Mouse (Mus musculus): ENCODE results near the gene Pmfbp1. TPM values are rescaled to one million over a fixed set of nuclear protein-coding genes. Genes with fewer than 3 reads are reported as not detected.

The Pmfbp1 gene
- total RNA-seq, 2 experiments from 2014 or later: not detected

- intact Hi-C loops (cut with DNase I): no loop called here
- DNase-seq: no peak
These were observed 93.2 kb downstream of the Pmfbp1 start for GRCm38 (mm10) chr8:109586972-109587504.

DNA sequence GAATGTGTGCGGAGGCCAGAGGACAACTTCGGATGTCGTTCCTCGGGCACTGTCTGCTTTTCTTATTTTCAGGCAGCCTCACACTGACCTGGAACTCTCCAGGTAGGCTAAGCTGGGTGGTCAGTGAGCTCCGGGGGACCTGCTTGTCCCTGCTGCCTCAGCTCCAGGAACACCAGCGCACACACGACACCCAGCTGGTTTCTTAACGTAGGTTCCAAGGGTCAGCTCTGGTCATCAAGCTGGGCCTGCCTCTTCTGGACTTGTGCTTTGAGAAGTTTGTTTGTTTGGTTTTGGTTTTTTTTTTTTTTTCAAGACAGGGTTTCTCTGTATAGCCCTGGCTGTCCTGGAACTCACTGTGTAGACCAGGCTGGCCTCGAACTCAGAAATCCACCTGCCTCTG, 97.1 kb downstream of the Pmfbp1 start:
- DNase-seq: no peak
- intact Hi-C loops (cut with DNase I): no loop called here

- DNase-seq: no peak
- intact Hi-C loops (cut with DNase I): no loop called here
These were observed 97.5 kb downstream of the Pmfbp1 start for GRCm38 (mm10) chr8:109591367-109591766.

DNA sequence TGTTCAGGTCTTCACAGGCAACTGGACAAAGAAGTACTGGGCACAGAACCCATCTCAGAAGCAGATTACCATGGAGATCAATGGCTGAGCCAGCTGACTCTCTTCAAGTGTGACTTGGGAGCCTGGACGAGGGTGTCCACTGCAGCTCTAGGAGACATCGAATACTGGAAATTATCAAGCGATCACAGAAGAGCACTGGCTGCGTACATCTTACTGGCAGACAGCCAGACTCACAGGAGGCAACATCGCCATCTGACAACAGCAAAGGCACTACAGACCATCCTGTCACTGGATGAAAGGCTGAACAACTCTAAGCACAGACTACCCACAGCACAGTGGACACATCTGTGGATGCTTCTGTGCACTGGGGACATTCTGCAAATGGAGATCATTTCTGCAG, 98.3 kb downstream of the Pmfbp1 start:
- no peak for DNase-seq
- intact Hi-C loops (cut with DNase I): no loop called here

Other genes starting within 250 kb of the Pmfbp1 start
- 1 to 10 TPM; 8.8 to 9.8 TPM for gene Dhx38, start 71.8 kb downstream of the Pmfbp1 start, total RNA-seq (2021)
- gene Txnl4b, start 71.9 kb downstream of the Pmfbp1 start, total RNA-seq (2021): 1 to 10 TPM; 6.8 to 7.2 TPM
- 10 to 100 TPM in 1 of 2 experiments, 1 to 10 TPM in 1; 7.1 to 21.5 TPM for gene Hp, start 85.1 kb downstream of the Pmfbp1 start, total RNA-seq (2021)
- 10 to 100 TPM; 12.9 to 14.0 TPM for gene Dhodh, start 114.6 kb downstream of the Pmfbp1 start, total RNA-seq (2021)
- gene Pkd1l3, start 120.5 kb downstream of the Pmfbp1 start, total RNA-seq (2021): under 1 TPM in 1 of 2 experiments, not detected in 1; 0.05 TPM
- 10 to 100 TPM; 25.4 to 31.4 TPM for gene Ist1, start 199.2 kb downstream of the Pmfbp1 start, total RNA-seq (2021)
- gene Zfp821, start 211.5 kb downstream of the Pmfbp1 start, total RNA-seq (2021): 1 to 10 TPM; 4.3 to 5.9 TPM
- gene Atxn1l, start 243.7 kb downstream of the Pmfbp1 start, total RNA-seq (2021): 10 to 100 TPM; 17.3 to 19.7 TPM